Mouse (Mus musculus) stomach, embryonic 14.5 days (tissue): ENCODE measurements around the gene Efna4. TPM values are rescaled to one million over a fixed set of nuclear protein-coding genes. Genes with fewer than 3 reads are reported as not detected.

Source experiments
- ATAC-seq: fragments of 200-750 bp; cut with Nextera tagmentation; 2 replicates; pipeline ENCODE4 v1.8.0; 2017; ENCODE audit warnings: low read depth, moderate TSS enrichment; ENCODE audit not compliant: insufficient number of reproducible peaks, insufficient read depth, low FRiP score
- H3K27ac ChIP-seq: fragments of 300-500 bp; sonication (generic); 2 replicates; pipeline ENCODE4 v1.5.1; 2014; ENCODE audit warnings: mild to moderate bottlenecking, low read length, moderate library complexity, mixed read lengths
- H3K27me3 ChIP-seq: fragments of 300-500 bp; sonication (generic); 2 replicates; pipeline ENCODE4 v1.6.1; 2014; ENCODE audit warnings: low read length, control low read depth, mixed read lengths; ENCODE audit not compliant: control insufficient read depth, insufficient read depth
- H3K36me3 ChIP-seq: fragments of 300-500 bp; sonication (generic); 2 replicates; pipeline ENCODE4 v1.6.1; 2014; ENCODE audit warnings: mild to moderate bottlenecking, control low read depth, low read length, moderate library complexity, mixed read lengths; ENCODE audit not compliant: control insufficient read depth, insufficient read depth
- H3K4me1 ChIP-seq: fragments of 300-500 bp; sonication (generic); 2 replicates; pipeline ENCODE4 v1.6.1; 2014; ENCODE audit warnings: low read length, control low read depth, mixed read lengths; ENCODE audit not compliant: control insufficient read depth, insufficient read depth
- H3K4me2 ChIP-seq: fragments of 300-500 bp; sonication (generic); replicated peaks from 2 replicates; pipeline ENCODE4 v1.6.1; 2014; ENCODE audit warnings: low read depth, low read length, control low read depth
- H3K4me3 ChIP-seq: fragments of 300-500 bp; sonication (generic); 2 replicates; pipeline ENCODE4 v1.5.1; 2014; ENCODE audit warnings: low read depth, low read length, control low read depth
- H3K9ac ChIP-seq: fragments of 300-500 bp; sonication (generic); replicated peaks from 2 replicates; pipeline ENCODE4 v1.6.1; 2014; ENCODE audit warnings: low read depth, mild to moderate bottlenecking, control low read depth, low read length, moderate library complexity, mixed read lengths
- H3K9me3 ChIP-seq: fragments of 300-500 bp; sonication (generic); 2 replicates; pipeline ENCODE4 v1.6.1; 2016; ENCODE audit warnings: low read depth, low read length, control low read depth; ENCODE audit not compliant: control insufficient read depth
- WGBS: fragments of 180-500 bp; shearing (Covaris S2); extraction: QIAGEN DNeasy Blood & Tissue Kit; methylation state at CpG from one replicate; pipeline ENCODE4 v1.1.7; 2014; 5-methylcytosine and 5-hydroxymethylcytosine counted together
- polyA plus RNA-seq: library from polyadenylated mRNA; unstranded; fragments of >200 nt; fragmentation: Nextera tagmentation; extraction: Ambion mirVana; gene quantifications from 2 replicates; pipeline ENCODE4 v1.2.1, GENCODE M21; 2014

The Efna4 gene
- polyA plus RNA-seq, 1 experiment from 2014 or later: 25.3 TPM

GRCm38 (mm10) chr3:89331561-89331960, 6.3 kb downstream of the Efna4 start:
- Histone ChIP-seq H3K9ac (no peak overlapping the region), H3K9me3 (no peaks in the 10 kb centered on the region), H3K4me1 (peaks cover 23% of the 10 kb centered on the region), H3K4me2 (no peak overlapping the region), H3K36me3 (peaks cover 19% of the 10 kb centered on the region; the same call in 1 of the 2 replicates), H3K27ac (no peak overlapping the region), H3K4me3 (no peak overlapping the region), H3K27me3 (no peaks in the 10 kb centered on the region)
- WGBS: 56% methylated on average over 13 of the region's 13 CpGs
- ATAC-seq: no peak

- H3K27ac ChIP-seq: no peak overlapping the region
- H3K4me2 ChIP-seq: no peak overlapping the region
- no peak for ATAC-seq
- no peaks in the 10 kb centered on the region for H3K9me3 ChIP-seq
- peaks cover 17% of the 10 kb centered on the region for H3K4me1 ChIP-seq
- no peak overlapping the region for H3K4me3 ChIP-seq
- WGBS: 30% methylated on average over 10 of the region's 10 CpGs
- no peaks in the 10 kb centered on the region for H3K27me3 ChIP-seq
- peaks cover 19% of the 10 kb centered on the region; the same call in 1 of the 2 replicates for H3K36me3 ChIP-seq
- H3K9ac ChIP-seq: no peak overlapping the region
Observed at GRCm38 (mm10) chr3:89330948-89331347, 6.9 kb downstream of the Efna4 start.

GRCm38 (mm10) chr3:89330346-89330745, 7.5 kb downstream of the Efna4 start:
- WGBS: 53% methylated on average over 3 of the region's 3 CpGs
- H3K4me3 ChIP-seq: no peak overlapping the region
- peaks cover 19% of the 10 kb centered on the region; the same call in 1 of the 2 replicates for H3K36me3 ChIP-seq
- no peak for ATAC-seq
- H3K9ac ChIP-seq: no peak overlapping the region
- no peak overlapping the region for H3K27ac ChIP-seq
- no peak overlapping the region for H3K4me2 ChIP-seq
- H3K27me3 ChIP-seq: no peaks in the 10 kb centered on the region
- peaks cover 13% of the 10 kb centered on the region for H3K4me1 ChIP-seq
- H3K9me3 ChIP-seq: no peaks in the 10 kb centered on the region

- WGBS: 23% methylated on average over 4 of the region's 4 CpGs
- no peaks in the 10 kb centered on the region for H3K27me3 ChIP-seq
- ATAC-seq: no peak
- H3K4me1 ChIP-seq: peaks cover 13% of the 10 kb centered on the region
- H3K36me3 ChIP-seq: peaks cover 8% of the 10 kb centered on the region; the same call in 1 of the 2 replicates
- H3K4me3 ChIP-seq: no peak overlapping the region
- H3K27ac ChIP-seq: no peak overlapping the region
- no peak overlapping the region for H3K4me2 ChIP-seq
- no peak overlapping the region for H3K9ac ChIP-seq
- H3K9me3 ChIP-seq: no peaks in the 10 kb centered on the region
Observed at GRCm38 (mm10) chr3:89328623-89329022, 9.2 kb downstream of the Efna4 start.

- H3K9me3 ChIP-seq: no peaks in the 10 kb centered on the region
- H3K27me3 ChIP-seq: no peaks in the 10 kb centered on the region
- ATAC-seq: no peak
- H3K27ac ChIP-seq: no peak overlapping the region
- H3K36me3 ChIP-seq: no peaks in the 10 kb centered on the region
- H3K4me2 ChIP-seq: no peak overlapping the region
- H3K4me1 ChIP-seq: peaks cover 7% of the 10 kb centered on the region
- no peak overlapping the region for H3K9ac ChIP-seq
- 25% methylated on average over 9 of the region's 9 CpGs for WGBS
- H3K4me3 ChIP-seq: no peak overlapping the region
Observed at GRCm38 (mm10) chr3:89327371-89327870, 10.4 kb downstream of the Efna4 start.

GRCm38 (mm10) chr3:89325882-89326281, 11.9 kb downstream of the Efna4 start:
- Histone ChIP-seq H3K9ac (no peak overlapping the region), H3K36me3 (no peaks in the 10 kb centered on the region), H3K4me3 (no peak overlapping the region), H3K4me2 (no peak overlapping the region), H3K9me3 (no peaks in the 10 kb centered on the region), H3K27ac (no peak overlapping the region), H3K4me1 (peaks cover 21% of the 10 kb centered on the region), H3K27me3 (no peaks in the 10 kb centered on the region)
- WGBS: 93% methylated on average over 8 of the region's 8 CpGs
- ATAC-seq: no peak

- ATAC-seq: peak; percentile 35; the same call in 1 of the 2 replicates
- Histone ChIP-seq H3K27ac (no peak within 1 kb of the TSS), H3K4me2 (peak within 1 kb of the TSS; percentile 89), H3K9ac (peak within 1 kb of the TSS; percentile 41), H3K4me1 (peaks cover 39% of the 10 kb centered on the region), H3K4me3 (peak within 1 kb of the TSS; percentile 52), H3K9me3 (no peaks in the 10 kb centered on the region), H3K27me3 (peaks cover 15% of the 10 kb centered on the region; the same call in 1 of the 2 replicates), H3K36me3 (no peaks in the 10 kb centered on the region)
- WGBS: under 1% methylated on average over 53 of the region's 53 CpGs
Observed at GRCm38 (mm10) chr3:89322514-89323165, 15.2 kb downstream of the Efna4 start, which contains the start of gene Efna3. Efna3 (minus strand) TSS chr3:89322965.

- H3K4me3 ChIP-seq: peak overlapping the region; percentile 52
- no peaks in the 10 kb centered on the region for H3K9me3 ChIP-seq
- peaks cover 15% of the 10 kb centered on the region; the same call in 1 of the 2 replicates for H3K27me3 ChIP-seq
- H3K36me3 ChIP-seq: no peaks in the 10 kb centered on the region
- H3K27ac ChIP-seq: no peak overlapping the region
- no peak for ATAC-seq
- H3K9ac ChIP-seq: peak overlapping the region; percentile 41
- H3K4me2 ChIP-seq: peak overlapping the region; percentile 89
- 2% methylated on average over 14 of the region's 14 CpGs for WGBS
- peaks cover 35% of the 10 kb centered on the region for H3K4me1 ChIP-seq
Observed at GRCm38 (mm10) chr3:89322131-89322500, 15.7 kb downstream of the Efna4 start.
